Mouse (Mus musculus): ENCODE measurements around the gene Sema4b. TPM values are rescaled to one million over a fixed set of nuclear protein-coding genes. Genes with fewer than 3 reads are reported as not detected.

Sema4b gene
- polyA plus RNA-seq, 2 experiments, result 6.1 to 8.5 TPM

- H3K27me3 ChIP-seq (ENCODE audit: control insufficient read depth, insufficient read depth, low read length), result no peaks in the 10 kb centered on the region
- H3K9ac ChIP-seq (replicated peaks), result no peak overlapping the region
- no peak overlapping the region for H3K4me2 ChIP-seq (ENCODE audit: low read depth)
- 49% methylated on average over 2 of the region's 2 CpGs for WGBS (ENCODE audit: insufficient replicate concordance)
- H3K36me3 ChIP-seq (replicated peaks; ENCODE audit: control insufficient read depth, insufficient read depth, low read depth), result no peaks in the 10 kb centered on the region
- DNase-seq (ENCODE audit: low read depth in 3 of 3, low spot score in 3 of 3) (no peak), ATAC-seq (ENCODE audit: insufficient read depth) (no peak)
- peaks cover 12 to 15% of the 10 kb centered on the region in 2 experiments for H3K4me1 ChIP-seq (replicated peaks; ENCODE audit: control insufficient read depth in 2 of 2, insufficient read depth in 2 of 2, low read length in 1 of 2)
- H3K27ac ChIP-seq, result no peak overlapping the region
- TF ChIP-seq EP300 (IDR thresholded peaks at IDR 0.05; ENCODE audit: low read depth), result no peak
- no peak for TF ChIP-seq CTCF (IDR thresholded peaks at IDR 0.05; ENCODE audit: low read depth)
- H3K4me3 ChIP-seq (ENCODE audit: insufficient read depth in 1 of 2, low read depth in 2 of 2, low read length in 2 of 2), result no peak overlapping the region
- no peaks in the 10 kb centered on the region for H3K9me3 ChIP-seq (ENCODE audit: control insufficient read depth, low read length)
These were observed 71.1 kb downstream of the Sema4b start for GRCm38 (mm10) chr7:80257706-80258105.

- 25% methylated on average over 40 of the region's 40 CpGs for WGBS (ENCODE audit: insufficient replicate concordance)
- Histone ChIP-seq H3K4me2 (ENCODE audit: low read depth) (peak within 1 kb of the TSS; percentile 87), H3K27ac (peak within 1 kb of the TSS; percentile 68), H3K27me3 (ENCODE audit: control insufficient read depth, insufficient read depth, low read length) (no peaks in the 10 kb centered on the region), H3K4me1 (replicated peaks; ENCODE audit: control insufficient read depth in 2 of 2, insufficient read depth in 2 of 2, low read length in 1 of 2) (peaks cover 7 to 9% of the 10 kb centered on the region in 2 experiments), H3K36me3 (replicated peaks; ENCODE audit: control insufficient read depth, insufficient read depth, low read depth) (peaks cover 24% of the 10 kb centered on the region), H3K4me3 (ENCODE audit: insufficient read depth in 1 of 2, low read depth in 2 of 2, low read length in 2 of 2) (peak within 1 kb of the TSS; percentile 88 to 91), H3K9ac (replicated peaks) (peak within 1 kb of the TSS; percentile 85), H3K9me3 (ENCODE audit: control insufficient read depth, low read length) (no peaks in the 10 kb centered on the region)
- DNase-seq (ENCODE audit: low read depth in 3 of 3, low spot score in 3 of 3) (peak; percentile 79 to 81 (median 79)), ATAC-seq (ENCODE audit: insufficient read depth) (peak; percentile 86)
- TF ChIP-seq CTCF (IDR thresholded peaks at IDR 0.05; ENCODE audit: low read depth), result peak; percentile 59
- TF ChIP-seq EP300 (IDR thresholded peaks at IDR 0.05; ENCODE audit: low read depth), result peak; percentile 23; the same call in 1 of the 2 replicates
These were observed 74.2 kb downstream of the Sema4b start, which contains the start of gene Ngrn for GRCm38 (mm10) chr7:80260625-80261371. TSS of gene Ngrn (plus strand) at chr7:80261215.

GRCm38 (mm10) chr7:80261372-80261990, 74.8 kb downstream of the Sema4b start:
- peak overlapping the region; percentile 68 for H3K27ac ChIP-seq
- DNase-seq (ENCODE audit: low read depth in 3 of 3, low spot score in 3 of 3), result peak in 1 of 3 experiments; percentile 40
- peak; percentile 71 for ATAC-seq (ENCODE audit: insufficient read depth)

GRCm38 (mm10) chr7:80264606-80265005, 78.0 kb downstream of the Sema4b start:
- H3K27me3 ChIP-seq (ENCODE audit: control insufficient read depth, insufficient read depth, low read length), result no peaks in the 10 kb centered on the region
- H3K9me3 ChIP-seq (ENCODE audit: control insufficient read depth, low read length), result no peaks in the 10 kb centered on the region
- TF ChIP-seq EP300 (IDR thresholded peaks at IDR 0.05; ENCODE audit: low read depth) (no peak), CTCF (IDR thresholded peaks at IDR 0.05; ENCODE audit: low read depth) (no peak)
- no peak overlapping the region for H3K4me3 ChIP-seq (ENCODE audit: insufficient read depth in 1 of 2, low read depth in 2 of 2, low read length in 2 of 2)
- H3K9ac ChIP-seq (replicated peaks), result no peak overlapping the region
- ATAC-seq (ENCODE audit: insufficient read depth), result no peak
- peaks cover 13 to 15% of the 10 kb centered on the region in 2 experiments for H3K4me1 ChIP-seq (replicated peaks; ENCODE audit: control insufficient read depth in 2 of 2, insufficient read depth in 2 of 2, low read length in 1 of 2)
- WGBS (ENCODE audit: insufficient replicate concordance), result 89% methylated on average over 12 of the region's 12 CpGs
- no peak overlapping the region for H3K27ac ChIP-seq
- peaks cover 27% of the 10 kb centered on the region for H3K36me3 ChIP-seq (replicated peaks; ENCODE audit: control insufficient read depth, insufficient read depth, low read depth)
- H3K4me2 ChIP-seq (ENCODE audit: low read depth), result no peak overlapping the region
- no peak for DNase-seq (ENCODE audit: low read depth in 3 of 3, low spot score in 3 of 3)

More at GRCm38 (mm10) chr7:80261372-80261990, 74.8 kb downstream of the Sema4b start:
- TF ChIP-seq EP300 (IDR thresholded peaks at IDR 0.05; ENCODE audit: low read depth), result no peak
- no peak for TF ChIP-seq CTCF (IDR thresholded peaks at IDR 0.05; ENCODE audit: low read depth)
- Histone ChIP-seq H3K4me3 (ENCODE audit: insufficient read depth in 1 of 2, low read depth in 2 of 2, low read length in 2 of 2) (peak overlapping the region; percentile 88 to 91), H3K9me3 (ENCODE audit: control insufficient read depth, low read length) (no peaks in the 10 kb centered on the region), H3K4me1 (replicated peaks; ENCODE audit: control insufficient read depth in 2 of 2, insufficient read depth in 2 of 2, low read length in 1 of 2) (peaks cover 7 to 9% of the 10 kb centered on the region in 2 experiments), H3K27me3 (ENCODE audit: control insufficient read depth, insufficient read depth, low read length) (no peaks in the 10 kb centered on the region), H3K36me3 (replicated peaks; ENCODE audit: control insufficient read depth, insufficient read depth, low read depth) (peaks cover 27% of the 10 kb centered on the region), H3K9ac (replicated peaks) (peak overlapping the region; percentile 85), H3K4me2 (ENCODE audit: low read depth) (peak overlapping the region; percentile 87)
- 1% methylated on average over 32 of the region's 32 CpGs for WGBS (ENCODE audit: insufficient replicate concordance)

- H3K9me3 ChIP-seq (ENCODE audit: control insufficient read depth, low read length), result no peaks in the 10 kb centered on the region
- H3K4me1 ChIP-seq (replicated peaks; ENCODE audit: control insufficient read depth in 2 of 2, insufficient read depth in 2 of 2, low read length in 1 of 2), result peaks cover 10 to 13% of the 10 kb centered on the region in 2 experiments
- H3K9ac ChIP-seq (replicated peaks), result no peak overlapping the region
- no peaks in the 10 kb centered on the region for H3K27me3 ChIP-seq (ENCODE audit: control insufficient read depth, insufficient read depth, low read length)
- ATAC-seq (ENCODE audit: insufficient read depth) (no peak), DNase-seq (ENCODE audit: low read depth in 3 of 3, low spot score in 3 of 3) (no peak)
- H3K36me3 ChIP-seq (replicated peaks; ENCODE audit: control insufficient read depth, insufficient read depth, low read depth), result peaks cover 27% of the 10 kb centered on the region
- H3K27ac ChIP-seq, result no peak overlapping the region
- H3K4me2 ChIP-seq (ENCODE audit: low read depth), result no peak overlapping the region
- 50% methylated on average over 1 of the region's 1 CpGs for WGBS (ENCODE audit: insufficient replicate concordance)
- H3K4me3 ChIP-seq (ENCODE audit: insufficient read depth in 1 of 2, low read depth in 2 of 2, low read length in 2 of 2), result no peak overlapping the region
- no peak for TF ChIP-seq CTCF (IDR thresholded peaks at IDR 0.05; ENCODE audit: low read depth)
- TF ChIP-seq EP300 (IDR thresholded peaks at IDR 0.05; ENCODE audit: low read depth), result no peak
These were observed 81.1 kb downstream of the Sema4b start for GRCm38 (mm10) chr7:80267764-80268163.

All from liver, embryonic 14.5 days (tissue).